Mouse (Mus musculus): ENCODE data around the gene Klhl25.

- TF ChIP-seq CTCF (IDR thresholded peaks at IDR 0.05; ENCODE audit: low read depth) (peak; percentile 59), EP300 (optimal IDR thresholded peaks at IDR 0.05) (no peak)
These were observed 25.1 kb downstream of the Klhl25 start for GRCm38 (mm10) chr7:75873216-75873615.
